Mouse (Mus musculus) embryonic facial prominence, embryonic 14.5 days (tissue): ENCODE results near the gene Gstp2. TPM values are rescaled to one million over a fixed set of nuclear protein-coding genes. Genes with fewer than 3 reads are reported as not detected.

ENCODE experiments used
- ATAC-seq: fragments of 200-750 bp; cut with Nextera tagmentation; 2 replicates; pipeline ENCODE4 v1.8.0; 2017; ENCODE audit warnings: low read depth, moderate number of reproducible peaks, moderate TSS enrichment
- DNase-seq: peaks from one replicate; pipeline ENCODE4 v3.0.0-alpha.2; 2015; ENCODE audit warnings: low spot score
- H3K27ac ChIP-seq: fragments of 300-500 bp; sonication (generic); replicated peaks from 2 replicates; pipeline ENCODE4 v1.5.1; 2014; ENCODE audit warnings: low read depth, mild to moderate bottlenecking, low read length, moderate library complexity
- H3K27me3 ChIP-seq: fragments of 300-500 bp; sonication (generic); replicated peaks from 2 replicates; pipeline ENCODE4 v1.6.1; 2014; ENCODE audit warnings: low read length; ENCODE audit not compliant: control insufficient read depth, insufficient read depth
- H3K36me3 ChIP-seq: fragments of 300-500 bp; sonication (generic); 2 replicates; pipeline ENCODE4 v1.6.1; 2014; ENCODE audit warnings: low read length, mixed read lengths; ENCODE audit not compliant: control insufficient read depth, insufficient read depth
- H3K4me1 ChIP-seq: fragments of 300-500 bp; sonication (generic); 2 replicates; pipeline ENCODE4 v1.6.1; 2014; ENCODE audit warnings: antibody characterized with exemption, low read length; ENCODE audit not compliant: control insufficient read depth, insufficient read depth
- H3K4me2 ChIP-seq: fragments of 300-500 bp; sonication (generic); 2 replicates; pipeline ENCODE4 v1.6.1; 2014; ENCODE audit warnings: low read depth, mild to moderate bottlenecking, low read length, moderate library complexity, mixed read lengths
- H3K4me3 ChIP-seq: fragments of 300-500 bp; sonication (generic); 2 replicates; pipeline ENCODE4 v1.5.1; 2014; ENCODE audit warnings: low read depth, mild to moderate bottlenecking, low read length
- H3K9ac ChIP-seq: fragments of 300-500 bp; sonication (generic); 2 replicates; pipeline ENCODE4 v1.6.1; 2014; ENCODE audit warnings: low read depth, mild to moderate bottlenecking, low read length, moderate library complexity, mixed read lengths
- H3K9me3 ChIP-seq: fragments of 300-500 bp; sonication (generic); 2 replicates; pipeline ENCODE4 v1.6.1; 2016; ENCODE audit warnings: low read length; ENCODE audit not compliant: control insufficient read depth
- WGBS: fragments of 180-500 bp; shearing (Covaris S2); extraction: QIAGEN DNeasy Blood & Tissue Kit; methylation state at CpG from one replicate; pipeline ENCODE4 v1.1.7; 2014; 5-methylcytosine and 5-hydroxymethylcytosine counted together
- polyA plus RNA-seq: library from polyadenylated mRNA; unstranded; fragments of >200 nt; fragmentation: Nextera tagmentation; extraction: Ambion mirVana; gene quantifications from 2 replicates; pipeline ENCODE4 v1.2.1, GENCODE M21; 2014

Gstp2 gene
- 1.2 and 4.5 TPM in 2 replicates for polyA plus RNA-seq

GRCm38 (mm10) chr19:4045966-4046865 is at the start of gene Gstp2:
Gene Gstp2 (minus strand): TSS chr19:4046023.
- no peaks in the 10 kb centered on the region for H3K9me3 ChIP-seq
- H3K4me2 ChIP-seq = peak within 1 kb of the TSS; percentile 41
- no peaks in the 10 kb centered on the region; the same call in 1 of the 2 replicates for H3K4me1 ChIP-seq
- ATAC-seq (peak; percentile 55; the same call in 1 of the 2 replicates), DNase-seq (peak; percentile 90)
- H3K27me3 ChIP-seq = no peaks in the 10 kb centered on the region
- H3K9ac ChIP-seq = no peak within 1 kb of the TSS
- no peaks in the 10 kb centered on the region for H3K36me3 ChIP-seq
- 44% methylated on average over 16 of the region's 16 CpGs for WGBS
- peak within 1 kb of the TSS; percentile 44; the same call in 1 of the 2 replicates for H3K27ac ChIP-seq
- 0 out of 2 replicates have a peak within 1 kb of the TSS, but pooled peaks have one; percentile 11 for H3K4me3 ChIP-seq

DNA sequence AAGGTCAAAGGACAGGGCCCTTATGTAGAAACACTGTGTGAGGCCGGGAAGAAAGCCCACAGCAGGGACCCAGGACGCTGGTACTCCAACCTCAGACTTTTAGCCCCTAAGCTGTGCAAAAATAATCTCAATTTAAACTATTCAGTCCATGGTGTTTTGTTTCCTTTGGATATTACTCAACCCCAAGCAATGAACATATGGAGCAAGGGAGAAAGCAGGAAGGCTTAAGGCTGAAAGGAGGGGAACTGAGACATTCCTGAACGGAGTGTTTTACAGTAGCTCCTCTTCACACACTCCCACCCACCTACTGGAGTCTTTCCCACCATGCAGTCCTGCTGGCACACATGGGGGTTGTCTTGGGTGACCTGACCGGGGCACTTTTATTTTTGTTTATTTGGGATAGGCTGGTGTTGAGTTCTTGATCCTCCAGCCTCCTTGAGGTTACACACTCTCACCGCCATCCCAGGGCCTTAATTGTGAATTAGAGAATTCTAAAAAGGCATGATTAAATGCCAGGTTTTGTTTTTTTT is 49.0 kb upstream of the Gstp2 start:
- no peak overlapping the region for H3K27ac ChIP-seq
- peaks cover 7% of the 10 kb centered on the region for H3K27me3 ChIP-seq
- no peaks in the 10 kb centered on the region for H3K9me3 ChIP-seq
- no peak for ATAC-seq
- no peak overlapping the region for H3K4me2 ChIP-seq
- no peaks in the 10 kb centered on the region for H3K36me3 ChIP-seq
- H3K9ac ChIP-seq = no peak overlapping the region
- no peak for DNase-seq
- WGBS = 68% methylated on average over 5 of the region's 5 CpGs
- no peak overlapping the region for H3K4me3 ChIP-seq
- H3K4me1 ChIP-seq = peaks cover 12% of the 10 kb centered on the region

- Histone ChIP-seq H3K9ac (no peak overlapping the region), H3K4me2 (no peak overlapping the region), H3K27ac (no peak overlapping the region), H3K9me3 (no peaks in the 10 kb centered on the region), H3K36me3 (no peaks in the 10 kb centered on the region), H3K27me3 (peaks cover 3% of the 10 kb centered on the region), H3K4me1 (peaks cover 7% of the 10 kb centered on the region; the same call in 1 of the 2 replicates), H3K4me3 (no peak overlapping the region)
- ATAC-seq = no peak
- 67% methylated on average over 3 of the region's 3 CpGs for WGBS
- DNase-seq = no peak
These were observed 48.5 kb upstream of the Gstp2 start for GRCm38 (mm10) chr19:4094348-4094747.

DNA sequence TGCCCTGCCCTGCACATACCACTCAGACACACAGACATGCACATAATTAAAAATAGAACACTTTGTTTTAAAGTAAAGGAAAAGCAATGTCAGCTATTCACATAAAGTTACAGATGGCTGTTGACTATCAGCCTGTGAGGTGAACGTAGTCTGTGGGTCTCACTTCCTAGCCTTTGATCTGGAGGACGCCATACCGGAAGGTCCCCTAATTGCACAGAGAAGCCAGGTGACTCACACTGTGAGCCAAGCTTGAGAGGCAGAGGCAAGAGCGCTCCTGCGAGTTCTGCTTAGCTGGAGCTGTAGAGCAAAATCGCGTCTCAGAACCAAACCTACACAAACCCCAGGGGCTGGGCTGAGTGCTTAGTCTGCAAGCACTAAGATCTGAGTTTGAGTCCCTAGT is 47.9 kb upstream of the Gstp2 start:
- no peak overlapping the region for H3K9ac ChIP-seq
- ATAC-seq (no peak), DNase-seq (no peak)

GRCm38 (mm10) chr19:4092750-4093149 is 46.9 kb upstream of the Gstp2 start:
- Histone ChIP-seq H3K4me3 (no peak overlapping the region), H3K9ac (no peak overlapping the region), H3K36me3 (no peaks in the 10 kb centered on the region), H3K4me2 (no peak overlapping the region), H3K27me3 (no peaks in the 10 kb centered on the region), H3K4me1 (peaks cover 4% of the 10 kb centered on the region; the same call in 1 of the 2 replicates), H3K27ac (no peak overlapping the region), H3K9me3 (no peaks in the 10 kb centered on the region)
- WGBS = 90% methylated on average over 3 of the region's 3 CpGs
- DNase-seq = no peak
- no peak for ATAC-seq

More for the DNA sequence above, 47.9 kb upstream of the Gstp2 start:
- H3K4me1 ChIP-seq = peaks cover 4% of the 10 kb centered on the region; the same call in 1 of the 2 replicates
- WGBS = 72% methylated on average over 7 of the region's 7 CpGs
- no peak overlapping the region for H3K27ac ChIP-seq
- H3K4me3 ChIP-seq = no peak overlapping the region
- no peaks in the 10 kb centered on the region for H3K9me3 ChIP-seq
- H3K36me3 ChIP-seq = no peaks in the 10 kb centered on the region
- no peaks in the 10 kb centered on the region for H3K27me3 ChIP-seq
- no peak overlapping the region for H3K4me2 ChIP-seq

DNA sequence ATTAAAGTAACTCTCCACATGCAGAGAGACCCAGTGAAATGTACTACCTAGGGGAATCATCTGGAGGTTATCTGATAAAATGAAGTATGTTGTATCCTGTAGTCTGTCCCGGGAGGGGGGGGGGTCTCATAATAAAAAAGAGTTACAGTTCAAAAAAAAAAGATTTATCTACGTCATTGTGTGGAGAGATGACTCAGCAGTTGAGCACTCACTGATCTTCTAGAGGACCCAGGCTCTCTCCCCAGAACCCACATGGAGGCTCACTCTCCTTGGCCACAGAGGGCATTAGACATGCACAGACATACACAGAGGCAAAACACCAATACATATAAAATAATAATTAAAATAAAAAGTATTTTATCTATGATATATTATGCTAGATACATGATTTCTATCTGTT is 45.6 kb upstream of the Gstp2 start:
- DNase-seq (no peak), ATAC-seq (no peak)
- Histone ChIP-seq H3K4me1 (no peaks in the 10 kb centered on the region), H3K4me2 (no peak overlapping the region), H3K9me3 (no peaks in the 10 kb centered on the region), H3K9ac (no peak overlapping the region), H3K4me3 (no peak overlapping the region), H3K36me3 (no peaks in the 10 kb centered on the region), H3K27me3 (no peaks in the 10 kb centered on the region), H3K27ac (no peak overlapping the region)
- WGBS = 58% methylated on average over 2 of the region's 2 CpGs

GRCm38 (mm10) chr19:4090446-4090845 is 44.6 kb upstream of the Gstp2 start:
- H3K9me3 ChIP-seq = no peaks in the 10 kb centered on the region
- no peaks in the 10 kb centered on the region for H3K4me1 ChIP-seq
- H3K9ac ChIP-seq = no peak overlapping the region
- no peak overlapping the region for H3K27ac ChIP-seq
- WGBS = 82% methylated on average over 3 of the region's 3 CpGs
- DNase-seq (no peak), ATAC-seq (no peak)
- no peak overlapping the region for H3K4me2 ChIP-seq
- no peaks in the 10 kb centered on the region for H3K27me3 ChIP-seq
- no peaks in the 10 kb centered on the region for H3K36me3 ChIP-seq
- no peak overlapping the region for H3K4me3 ChIP-seq

- no peak overlapping the region for H3K4me2 ChIP-seq
- DNase-seq = no peak
- H3K36me3 ChIP-seq = no peaks in the 10 kb centered on the region
- H3K9me3 ChIP-seq = no peaks in the 10 kb centered on the region
- H3K27ac ChIP-seq = no peak overlapping the region
- no peaks in the 10 kb centered on the region for H3K4me1 ChIP-seq
- no peak overlapping the region for H3K4me3 ChIP-seq
- ATAC-seq = no peak
- H3K27me3 ChIP-seq = no peaks in the 10 kb centered on the region
- H3K9ac ChIP-seq = no peak overlapping the region
- WGBS = 69% methylated on average over 6 of the region's 6 CpGs
These were observed 43.3 kb upstream of the Gstp2 start for GRCm38 (mm10) chr19:4089128-4089527.
